Mouse (Mus musculus) ES-Bruce4 (cell line): ENCODE measurements around the gene Csf2rb2. TPM values are rescaled to one million over a fixed set of nuclear protein-coding genes. Genes with fewer than 3 reads are reported as not detected.
"Not testable (repeated sequence)": the region's sequence is repeated elsewhere in the genome, so short reads cannot be mapped to it uniquely, and the experiment has no call there.

Experiments used
- H3K27ac ChIP-seq: 2 replicates; pipeline ENCODE4 v1.5.1; 2012; ENCODE audit warnings: low read length, inconsistent platforms; ENCODE audit not compliant: insufficient read depth
- H3K27me3 ChIP-seq: 2 replicates; pipeline ENCODE4 v1.6.1; 2012; ENCODE audit warnings: mild to moderate bottlenecking, low read length, inconsistent platforms; ENCODE audit not compliant: control insufficient read depth, poor library complexity, insufficient read depth, severe bottlenecking
- H3K36me3 ChIP-seq: 2 replicates; pipeline ENCODE4 v1.6.1; 2012; ENCODE audit warnings: inconsistent platforms, mild to moderate bottlenecking, low read length, moderate library complexity; ENCODE audit not compliant: control insufficient read depth, poor library complexity, insufficient read depth, severe bottlenecking
- H3K4me1 ChIP-seq: one replicate; pipeline ENCODE4 v1.8.1; 2011; ENCODE audit warnings: low read length; ENCODE audit not compliant: control insufficient read depth, insufficient read depth
- H3K4me3 ChIP-seq: 2 replicates; pipeline ENCODE4 v1.5.1; 2011; ENCODE audit warnings: low read depth, mild to moderate bottlenecking, low read length
- H3K9ac ChIP-seq: 2 replicates; pipeline ENCODE4 v1.6.1; 2012; ENCODE audit warnings: low read depth, mild to moderate bottlenecking, inconsistent platforms; ENCODE audit not compliant: poor library complexity, severe bottlenecking
- H3K9me3 ChIP-seq: replicated peaks from 2 replicates; pipeline ENCODE4 v1.6.1; 2012; ENCODE audit warnings: mild to moderate bottlenecking, low read length, inconsistent platforms; ENCODE audit not compliant: control insufficient read depth, poor library complexity, insufficient read depth, severe bottlenecking
- CTCF ChIP-seq: IDR thresholded peaks from one replicate; pipeline ENCODE4 v1.8.1; 2011; ENCODE audit warnings: low read depth, low read length
- EP300 ChIP-seq: IDR thresholded peaks from 2 replicates; pipeline ENCODE4 v1.6.1; 2011; ENCODE audit warnings: low read depth, low read length; ENCODE audit not compliant: insufficient read depth
- POLR2A ChIP-seq: IDR thresholded peaks from one replicate; pipeline ENCODE4 v1.8.1; 2011; ENCODE audit warnings: low read length; ENCODE audit not compliant: insufficient read depth
- polyA plus RNA-seq: library from polyadenylated mRNA; stranded (reverse); fragments of >200 nt; gene quantifications from 2 replicates; pipeline ENCODE4 v1.2.4, GENCODE M21; 2011; ENCODE audit warnings: low read depth; ENCODE audit not compliant: missing spikeins, insufficient read depth, insufficient read length

The Csf2rb2 gene
- polyA plus RNA-seq, 1 experiment, result not detected

DNA sequence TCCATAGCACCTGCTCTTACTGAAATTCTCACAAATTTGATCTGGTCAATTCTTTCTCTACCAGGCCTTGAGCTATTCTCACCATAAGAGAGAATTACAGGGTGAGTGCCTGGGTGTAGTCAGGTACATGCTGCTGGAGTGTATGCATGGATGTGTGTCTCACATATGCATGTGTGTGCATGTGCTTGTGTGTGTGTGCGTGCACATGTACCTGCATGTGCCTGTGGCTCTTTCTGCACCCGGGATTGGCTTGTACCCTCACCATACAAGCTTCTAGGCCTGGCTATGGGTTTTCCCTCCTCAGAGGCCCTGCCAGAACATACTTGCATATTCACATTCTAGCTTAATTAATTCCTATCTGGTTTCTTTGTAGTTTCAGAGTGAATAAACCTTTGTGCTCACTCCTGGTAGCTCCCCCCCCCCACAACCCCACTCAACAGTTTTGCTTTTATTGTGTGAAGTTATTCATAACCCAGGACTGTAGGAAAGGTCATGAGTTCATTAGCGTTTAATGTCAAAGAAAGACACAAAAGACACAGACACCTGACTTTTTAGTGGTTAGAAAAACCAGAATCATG lies 23.1 kb upstream of the Csf2rb2 start:
- Histone ChIP-seq H3K9me3 (no peaks in the 10 kb centered on the region), H3K27me3 (no peaks in the 10 kb centered on the region), H3K4me3 (no peak overlapping the region), H3K9ac (no peak overlapping the region), H3K27ac (no peak overlapping the region), H3K4me1 (no peaks in the 10 kb centered on the region), H3K36me3 (no peaks in the 10 kb centered on the region)
- no peak for TF ChIP-seq POLR2A
- TF ChIP-seq EP300, result no peak
- no peak for TF ChIP-seq CTCF

DNA sequence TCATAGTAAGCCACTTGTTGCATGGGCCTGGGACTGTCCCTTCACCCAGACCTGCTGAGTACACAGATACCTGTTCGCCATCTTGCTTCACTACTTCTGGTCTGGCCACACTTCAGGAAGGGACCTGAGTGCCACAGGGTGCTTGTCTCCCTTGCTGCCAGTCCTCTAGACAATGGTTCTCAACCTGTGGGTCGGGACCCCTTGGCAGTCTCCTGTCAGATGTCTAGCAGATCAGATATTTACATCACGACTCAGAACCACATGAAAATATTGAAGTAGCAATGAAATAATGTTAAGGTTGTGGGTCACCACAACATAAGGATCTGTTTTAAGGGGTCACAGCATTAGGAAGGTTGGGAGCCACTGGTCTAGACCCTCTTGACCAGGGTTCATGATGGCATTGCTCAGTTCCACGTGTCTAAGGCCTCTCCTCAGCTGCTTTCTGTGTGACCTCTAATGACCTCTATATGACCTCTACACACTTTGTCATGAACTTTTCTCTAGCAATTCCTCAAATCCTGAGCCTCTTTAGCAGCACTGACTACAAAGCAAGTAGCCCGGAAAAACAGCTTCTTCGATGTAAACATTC lies 22.3 kb upstream of the Csf2rb2 start:
- not testable (repeated sequence) for H3K36me3 ChIP-seq, H3K27ac ChIP-seq, H3K27me3 ChIP-seq, H3K9me3 ChIP-seq, H3K4me1 ChIP-seq, H3K4me3 ChIP-seq, H3K9ac ChIP-seq

DNA sequence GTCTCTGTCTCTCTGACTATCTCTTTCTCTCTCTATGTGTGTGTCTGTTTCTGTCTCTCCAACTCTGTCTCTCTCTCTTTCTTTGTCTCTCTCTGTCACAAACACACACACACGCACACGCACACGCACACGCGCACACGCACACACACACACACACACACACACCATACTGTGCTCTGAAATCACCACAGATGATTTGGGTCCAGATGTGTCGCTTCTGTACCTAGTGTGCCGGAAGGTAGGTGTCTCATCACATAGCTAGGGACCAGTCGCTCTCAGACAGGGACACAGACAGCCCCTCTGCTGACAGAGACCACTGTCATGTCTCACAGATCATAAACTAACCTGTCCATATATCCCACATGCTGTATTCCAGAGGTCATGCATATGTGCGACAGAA lies 21.2 kb upstream of the Csf2rb2 start:
- H3K9me3 ChIP-seq, result no peaks in the 10 kb centered on the region
- H3K9ac ChIP-seq, result no peak overlapping the region
- H3K27ac ChIP-seq, result no peak overlapping the region
- no peak for TF ChIP-seq EP300
- TF ChIP-seq CTCF, result no peak
- H3K36me3 ChIP-seq, result no peaks in the 10 kb centered on the region
- no peaks in the 10 kb centered on the region for H3K27me3 ChIP-seq
- no peaks in the 10 kb centered on the region for H3K4me1 ChIP-seq
- H3K4me3 ChIP-seq, result no peak overlapping the region

DNA sequence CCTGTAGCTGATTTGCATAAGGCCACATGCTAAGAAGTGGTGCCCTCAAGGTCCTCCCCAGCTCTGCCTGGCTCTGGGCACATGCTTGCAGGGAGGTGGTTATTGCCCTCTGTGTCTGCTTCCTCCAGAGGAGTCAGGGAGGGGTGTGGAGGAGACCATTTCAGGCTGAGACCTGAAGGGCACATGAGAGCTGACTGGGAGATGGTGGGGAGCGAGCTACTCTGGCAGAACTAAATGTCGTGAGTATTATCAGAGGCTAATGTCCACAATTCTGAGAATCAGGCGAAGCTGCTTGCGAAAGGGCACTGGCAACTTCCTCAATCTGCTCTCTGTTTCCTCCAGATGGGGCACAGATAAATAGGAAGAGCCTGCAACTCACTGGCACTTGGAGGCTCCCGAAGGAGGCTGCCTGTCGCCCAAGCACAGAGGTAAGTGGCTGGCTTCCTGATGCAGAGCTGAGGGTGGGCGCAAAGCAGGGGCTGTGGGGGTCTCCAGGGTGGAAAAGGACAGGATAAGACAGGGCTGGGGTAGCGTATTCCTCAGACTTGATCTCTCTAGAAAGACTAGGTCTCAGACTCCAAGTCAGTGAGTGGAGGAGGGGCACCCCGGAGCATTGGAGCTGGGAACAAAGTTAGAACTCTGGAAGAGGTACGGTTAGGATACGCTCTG lies 20.3 kb upstream of the Csf2rb2 start, which contains the start of gene Csf2rb:
Gene Csf2rb (plus strand): TSS at position 82 of the 669 bp plus-strand sequence.
- H3K27ac ChIP-seq, result no peak within 1 kb of the TSS
- no peak within 1 kb of the TSS for H3K4me3 ChIP-seq
- no peak within 1 kb of the TSS for H3K9ac ChIP-seq
- no peaks in the 10 kb centered on the region for H3K9me3 ChIP-seq
- no peaks in the 10 kb centered on the region for H3K36me3 ChIP-seq
- TF ChIP-seq EP300 (no peak), CTCF (no peak), POLR2A (no peak)
- H3K4me1 ChIP-seq, result no peaks in the 10 kb centered on the region
- no peaks in the 10 kb centered on the region for H3K27me3 ChIP-seq

- no peak for TF ChIP-seq POLR2A
- TF ChIP-seq EP300, result no peak
- TF ChIP-seq CTCF, result no peak
- Histone ChIP-seq H3K4me3 (no peak overlapping the region), H3K27me3 (no peaks in the 10 kb centered on the region), H3K36me3 (no peaks in the 10 kb centered on the region), H3K4me1 (no peaks in the 10 kb centered on the region), H3K27ac (no peak overlapping the region), H3K9ac (no peak overlapping the region), H3K9me3 (no peaks in the 10 kb centered on the region)
These were observed 18.8 kb upstream of the Csf2rb2 start for GRCm38 (mm10) chr15:78324294-78324693.

GRCm38 (mm10) chr15:78323366-78323765 lies 17.8 kb upstream of the Csf2rb2 start:
- no peak overlapping the region for H3K4me3 ChIP-seq
- no peaks in the 10 kb centered on the region for H3K4me1 ChIP-seq
- no peaks in the 10 kb centered on the region for H3K36me3 ChIP-seq
- no peak overlapping the region for H3K27ac ChIP-seq
- H3K27me3 ChIP-seq, result no peaks in the 10 kb centered on the region
- TF ChIP-seq POLR2A (no peak), EP300 (no peak), CTCF (no peak)
- no peaks in the 10 kb centered on the region for H3K9me3 ChIP-seq
- H3K9ac ChIP-seq, result no peak overlapping the region
